Mouse (Mus musculus): ENCODE measurements at regions not wholly inside any gene's neighbourhood (a gene's known extent, or its start where the extent isn't known, plus 50 kb on each side); places are given as distances from the start of the nearest gene placed in this dataset.

GRCm38 (mm10) chr10:24433737-24434367, 161.4 kb upstream of the Ccn2 start:
- H3K79me2 ChIP-seq (ENCODE audit: control insufficient read depth, insufficient read depth) = no peaks in the 10 kb centered on the region
- no peak overlapping the region for H3K4me2 ChIP-seq (ENCODE audit: low read depth)
- H3ac ChIP-seq (ENCODE audit: control insufficient read depth, insufficient read length) = no peak overlapping the region
- no peaks in the 10 kb centered on the region for H3K27me3 ChIP-seq (ENCODE audit: control insufficient read depth, insufficient read depth, insufficient read length)
- TF ChIP-seq MYOG (IDR thresholded peaks at IDR 0.05; ENCODE audit: control insufficient read depth in 1 of 3, insufficient read depth in 1 of 3, insufficient read length in 2 of 3, low read depth in 2 of 3) = no peak
- TF ChIP-seq MYOD1 (IDR thresholded peaks at IDR 0.05; ENCODE audit: control insufficient read depth in 1 of 3, insufficient read length in 2 of 3, low read depth in 2 of 3) = no peak
- TF ChIP-seq POLR2AphosphoS2 (IDR thresholded peaks at IDR 0.05; ENCODE audit: insufficient read length, low read depth) = no peak
- no peak for TF ChIP-seq CEBPB (IDR thresholded peaks at IDR 0.05; ENCODE audit: insufficient read depth, poor library complexity, severe bottlenecking)
- no peak for TF ChIP-seq E2F4 (IDR thresholded peaks at IDR 0.05; ENCODE audit: insufficient read depth)
- TF ChIP-seq SRF (IDR thresholded peaks at IDR 0.05; ENCODE audit: control insufficient read depth, insufficient read length, low read depth) = no peak
- no peak for TF ChIP-seq TCF12 (IDR thresholded peaks at IDR 0.05; ENCODE audit: insufficient read depth, poor library complexity, severe bottlenecking)
- TF ChIP-seq REST (IDR thresholded peaks at IDR 0.05; ENCODE audit: insufficient read depth, insufficient read length) = no peak
- TF ChIP-seq USF1 (IDR thresholded peaks at IDR 0.05; ENCODE audit: low read depth) = no peak
- TF ChIP-seq TCF3 (IDR thresholded peaks at IDR 0.05; ENCODE audit: insufficient read length, low read depth) = no peak
- H3K36me3 ChIP-seq (ENCODE audit: control insufficient read depth, insufficient read depth) = no peaks in the 10 kb centered on the region
- H3K4me3 ChIP-seq = no peak overlapping the region

DNA sequence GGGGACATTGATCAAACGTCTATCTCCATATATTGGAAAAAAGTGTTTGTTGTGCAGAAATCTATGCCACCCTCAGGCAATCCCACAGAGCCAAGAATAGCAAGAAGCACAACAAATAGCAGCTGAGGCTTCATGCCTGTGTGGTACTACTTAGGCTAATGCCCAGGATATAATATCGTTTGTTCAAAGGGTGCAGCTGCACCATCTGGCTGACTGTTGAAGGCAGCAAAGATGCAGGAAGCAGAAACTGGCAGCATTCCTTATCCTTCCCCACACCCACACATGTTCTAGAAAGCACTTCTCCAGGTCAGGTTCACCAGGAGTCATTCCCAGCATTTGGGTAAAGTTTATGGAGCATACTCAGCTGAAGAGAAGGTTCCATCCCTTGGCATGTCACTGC, 158.1 kb upstream of the Ccn2 start:
- Histone ChIP-seq H3K27me3 (ENCODE audit: control insufficient read depth, insufficient read depth, insufficient read length) (no peaks in the 10 kb centered on the region), H3K36me3 (ENCODE audit: control insufficient read depth, insufficient read depth) (no peaks in the 10 kb centered on the region), H3ac (ENCODE audit: control insufficient read depth, insufficient read length) (no peak overlapping the region), H3K4me3 (no peak overlapping the region), H3K4me2 (ENCODE audit: low read depth) (no peak overlapping the region), H3K79me2 (ENCODE audit: control insufficient read depth, insufficient read depth) (no peaks in the 10 kb centered on the region)
- TF ChIP-seq MYOG (IDR thresholded peaks at IDR 0.05; ENCODE audit: control insufficient read depth in 1 of 3, insufficient read depth in 1 of 3, insufficient read length in 2 of 3, low read depth in 2 of 3) = peak in 1 of 3 experiments; percentile 46
- no peak for TF ChIP-seq POLR2AphosphoS2 (IDR thresholded peaks at IDR 0.05; ENCODE audit: insufficient read length, low read depth)
- no peak for TF ChIP-seq MAX (IDR thresholded peaks at IDR 0.05; ENCODE audit: low read depth)
- no peak for TF ChIP-seq POLR2A (IDR thresholded peaks at IDR 0.05; ENCODE audit: insufficient read length, low read depth)
- TF ChIP-seq MYOD1 (IDR thresholded peaks at IDR 0.05; ENCODE audit: control insufficient read depth in 1 of 3, insufficient read length in 2 of 3, low read depth in 2 of 3) = peak in 2 of 3 experiments; percentile 18 to 40

DNA sequence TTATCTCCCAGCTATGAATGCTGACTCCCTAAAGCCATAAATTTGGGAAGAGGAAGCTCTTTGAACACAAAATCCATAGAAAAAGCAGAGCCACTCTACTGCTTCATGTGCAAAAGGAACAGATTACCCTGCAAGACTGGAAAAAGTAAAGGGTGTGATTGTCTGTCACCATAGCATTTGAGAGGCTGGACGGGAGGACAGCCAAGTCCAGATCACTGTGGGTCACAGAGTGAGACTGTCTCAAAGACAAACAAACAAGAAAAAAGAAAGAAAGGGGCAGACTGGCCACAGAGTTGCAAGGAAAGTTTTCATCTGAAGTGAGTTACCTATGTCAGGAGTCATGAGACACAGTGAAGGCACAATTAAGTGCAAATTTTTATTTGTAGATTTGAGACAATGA, 150.7 kb upstream of the Ccn2 start:
- H3K4me2 ChIP-seq (ENCODE audit: low read depth) = no peak overlapping the region
- no peaks in the 10 kb centered on the region for H3K79me2 ChIP-seq (ENCODE audit: control insufficient read depth, insufficient read depth)
- no peak overlapping the region for H3ac ChIP-seq (ENCODE audit: control insufficient read depth, insufficient read length)
- no peaks in the 10 kb centered on the region for H3K27me3 ChIP-seq (ENCODE audit: control insufficient read depth, insufficient read depth, insufficient read length)
- H3K4me3 ChIP-seq = no peak overlapping the region
- no peaks in the 10 kb centered on the region for H3K36me3 ChIP-seq (ENCODE audit: control insufficient read depth, insufficient read depth)
- TF ChIP-seq MYOG (IDR thresholded peaks at IDR 0.05; ENCODE audit: control insufficient read depth in 1 of 3, insufficient read depth in 1 of 3, insufficient read length in 2 of 3, low read depth in 2 of 3) = no peak
- no peak for TF ChIP-seq POLR2AphosphoS2 (IDR thresholded peaks at IDR 0.05; ENCODE audit: insufficient read length, low read depth)

GRCm38 (mm10) chr10:24445036-24445435, 150.2 kb upstream of the Ccn2 start:
- TF ChIP-seq USF1 (IDR thresholded peaks at IDR 0.05; ENCODE audit: low read depth) (no peak), MAX (IDR thresholded peaks at IDR 0.05; ENCODE audit: low read depth) (no peak)
- H3K4me3 ChIP-seq = no peak overlapping the region
- no peaks in the 10 kb centered on the region for H3K79me2 ChIP-seq (ENCODE audit: control insufficient read depth, insufficient read depth)
- no peaks in the 10 kb centered on the region for H3K27me3 ChIP-seq (ENCODE audit: control insufficient read depth, insufficient read depth, insufficient read length)
- H3K36me3 ChIP-seq (ENCODE audit: control insufficient read depth, insufficient read depth) = no peaks in the 10 kb centered on the region
- no peak overlapping the region for H3K4me2 ChIP-seq (ENCODE audit: low read depth)
- no peak overlapping the region for H3ac ChIP-seq (ENCODE audit: control insufficient read depth, insufficient read length)

GRCm38 (mm10) chr10:24446168-24446567, 149.1 kb upstream of the Ccn2 start:
- TF ChIP-seq MYOD1 (IDR thresholded peaks at IDR 0.05; ENCODE audit: control insufficient read depth in 1 of 3, insufficient read length in 2 of 3, low read depth in 2 of 3) (no peak), E2F4 (IDR thresholded peaks at IDR 0.05; ENCODE audit: insufficient read depth) (no peak), CEBPB (IDR thresholded peaks at IDR 0.05; ENCODE audit: insufficient read depth, poor library complexity, severe bottlenecking) (no peak), POLR2A (IDR thresholded peaks at IDR 0.05; ENCODE audit: insufficient read length, low read depth) (no peak), USF1 (IDR thresholded peaks at IDR 0.05; ENCODE audit: low read depth) (no peak), TCF12 (IDR thresholded peaks at IDR 0.05; ENCODE audit: insufficient read depth, poor library complexity, severe bottlenecking) (no peak), MYOG (IDR thresholded peaks at IDR 0.05; ENCODE audit: control insufficient read depth in 1 of 3, insufficient read depth in 1 of 3, insufficient read length in 2 of 3, low read depth in 2 of 3) (no peak), REST (IDR thresholded peaks at IDR 0.05; ENCODE audit: insufficient read depth, insufficient read length) (no peak), POLR2AphosphoS2 (IDR thresholded peaks at IDR 0.05; ENCODE audit: insufficient read length, low read depth) (no peak), TCF3 (IDR thresholded peaks at IDR 0.05; ENCODE audit: insufficient read length, low read depth) (no peak), SRF (IDR thresholded peaks at IDR 0.05; ENCODE audit: control insufficient read depth, insufficient read length, low read depth) (no peak), MAX (IDR thresholded peaks at IDR 0.05; ENCODE audit: low read depth) (no peak)
- H3K36me3 ChIP-seq (ENCODE audit: control insufficient read depth, insufficient read depth) = no peaks in the 10 kb centered on the region
- no peak overlapping the region for H3K4me3 ChIP-seq
- no peak overlapping the region for H3K4me2 ChIP-seq (ENCODE audit: low read depth)
- no peaks in the 10 kb centered on the region for H3K79me2 ChIP-seq (ENCODE audit: control insufficient read depth, insufficient read depth)
- no peaks in the 10 kb centered on the region for H3K27me3 ChIP-seq (ENCODE audit: control insufficient read depth, insufficient read depth, insufficient read length)
- H3ac ChIP-seq (ENCODE audit: control insufficient read depth, insufficient read length) = no peak overlapping the region
